Mouse (Mus musculus) C2C12 (cell line): ENCODE measurements around the gene Csdc2. TPM values are rescaled to one million over a fixed set of nuclear protein-coding genes. Genes with fewer than 3 reads are reported as not detected.

Experiments
- H3K27me3 ChIP-seq: one replicate; pipeline ENCODE4 v1.6.1; 2011; ENCODE audit not compliant: control insufficient read depth, insufficient read depth, insufficient read length
- H3K36me3 ChIP-seq: one replicate; pipeline ENCODE4 v1.6.1; 2011; ENCODE audit not compliant: control insufficient read depth, insufficient read depth
- H3K4me3 ChIP-seq: one replicate; pipeline ENCODE4 v1.5.1; 2011; ENCODE audit warnings: mild to moderate bottlenecking, control low read depth; ENCODE audit not compliant: poor library complexity, insufficient read depth, severe bottlenecking
- H3K79me2 ChIP-seq: one replicate; pipeline ENCODE4 v1.6.1; 2011; ENCODE audit not compliant: control insufficient read depth, insufficient read depth
- H3K79me3 ChIP-seq: one replicate; pipeline ENCODE4 v1.6.1; 2011; ENCODE audit warnings: low read depth, control low read depth
- H3ac ChIP-seq: one replicate; pipeline ENCODE3; 2011; ENCODE audit warnings: low read depth; ENCODE audit not compliant: control insufficient read depth, insufficient read length
- CEBPB ChIP-seq: IDR thresholded peaks from one replicate; pipeline ENCODE4 v1.6.1; 2011; ENCODE audit warnings: low read depth, mild to moderate bottlenecking, control low read depth, moderate library complexity
- CTCF ChIP-seq: IDR thresholded peaks from one replicate; pipeline ENCODE4 v1.5.1; 2011; ENCODE audit not compliant: control insufficient read depth, insufficient read depth, insufficient read length
- FOSL1 ChIP-seq: IDR thresholded peaks from one replicate; pipeline ENCODE4 v1.8.0; 2011; ENCODE audit warnings: mild to moderate bottlenecking, low read length; ENCODE audit not compliant: poor library complexity, insufficient read depth, severe bottlenecking
- MAX ChIP-seq: IDR thresholded peaks from one replicate; pipeline ENCODE4 v1.6.1; 2011; ENCODE audit warnings: mild to moderate bottlenecking, control low read depth
- MYOD1 ChIP-seq: IDR thresholded peaks from one replicate; pipeline ENCODE4 v1.6.1; 2011; ENCODE audit warnings: low read depth; ENCODE audit not compliant: control insufficient read depth, insufficient read length
- MYOG ChIP-seq: IDR thresholded peaks from one replicate; pipeline ENCODE4 v1.6.1; 2011; ENCODE audit not compliant: control insufficient read depth, insufficient read length; ENCODE audit errors: extremely low read depth
- USF1 ChIP-seq: IDR thresholded peaks from one replicate; pipeline ENCODE4 v1.6.1; 2011; ENCODE audit warnings: low read depth, mild to moderate bottlenecking, control low read depth, moderate library complexity
- long read RNA-seq, 2 experiments: library from polyadenylated mRNA; unstranded; transcript quantifications; one replicate each; pipeline ENCODE4 v2.0.0; 2019 to 2020
- polyA plus RNA-seq: library from polyadenylated mRNA; unstranded; fragments of >200 nt; fragmentation: generic; extraction: Trizol; gene quantifications from one replicate; pipeline ENCODE4 v1.2.1, GENCODE M21; 2012; ENCODE audit warnings: missing spikeins

Gene Csdc2
- 1.7 TPM for polyA plus RNA-seq
- long read RNA-seq, experiment 1, partial matches to known transcripts = 0 of 8 reads
- long read RNA-seq, experiment 1, other reads (novel, unspliced or antisense) = 5 of 8 reads
- long read RNA-seq, experiment 2, partial matches to known transcripts = 0 of 4 reads
- long read RNA-seq, experiment 2, other reads (novel, unspliced or antisense) = 0 of 4 reads

GRCm38 (mm10) chr15:81936679-81937078 is at the start of gene Csdc2:
Gene Csdc2 (plus strand): TSS chr15:81936759.
- no peaks in the 10 kb centered on the region for H3K36me3 ChIP-seq

GRCm38 (mm10) chr15:81886795-81887550 is 49.6 kb upstream of the Csdc2 start:
- peaks cover 72% of the 10 kb centered on the region for H3K79me2 ChIP-seq
- H3ac ChIP-seq = no peak overlapping the region
- no peak for TF ChIP-seq MAX
- TF ChIP-seq USF1 = no peak
- no peak for TF ChIP-seq MYOD1
- TF ChIP-seq FOSL1 = no peak
- no peak for TF ChIP-seq CEBPB
- H3K4me3 ChIP-seq = no peak overlapping the region
- H3K79me3 ChIP-seq = peaks cover 55% of the 10 kb centered on the region
- no peaks in the 10 kb centered on the region for H3K27me3 ChIP-seq
- peaks cover 63% of the 10 kb centered on the region for H3K36me3 ChIP-seq

More at GRCm38 (mm10) chr15:81936679-81937078, at the start of gene Csdc2:
- H3K79me2 ChIP-seq = no peaks in the 10 kb centered on the region
- no peaks in the 10 kb centered on the region for H3K79me3 ChIP-seq
- peak within 1 kb of the TSS; percentile 51 for H3ac ChIP-seq
- no peak within 1 kb of the TSS for H3K4me3 ChIP-seq
- no peak for TF ChIP-seq MYOG
- no peak for TF ChIP-seq MAX
- peak; percentile 9 for TF ChIP-seq CTCF
- no peaks in the 10 kb centered on the region for H3K27me3 ChIP-seq

GRCm38 (mm10) chr15:81889175-81889574 is 47.4 kb upstream of the Csdc2 start:
- peaks cover 76% of the 10 kb centered on the region for H3K36me3 ChIP-seq
- H3K4me3 ChIP-seq = no peak overlapping the region
- H3K79me2 ChIP-seq = peaks cover 50% of the 10 kb centered on the region
- H3ac ChIP-seq = no peak overlapping the region
- H3K27me3 ChIP-seq = no peaks in the 10 kb centered on the region
- TF ChIP-seq CTCF (no peak), FOSL1 (no peak), MYOG (no peak), MYOD1 (no peak), CEBPB (no peak)
- peaks cover 35% of the 10 kb centered on the region for H3K79me3 ChIP-seq

- H3K36me3 ChIP-seq = peaks cover 88% of the 10 kb centered on the region
- H3K27me3 ChIP-seq = no peaks in the 10 kb centered on the region
- H3K4me3 ChIP-seq = no peak overlapping the region
- H3ac ChIP-seq = no peak overlapping the region
- peaks cover 29% of the 10 kb centered on the region for H3K79me2 ChIP-seq
- TF ChIP-seq MYOG = no peak
- H3K79me3 ChIP-seq = peaks cover 15% of the 10 kb centered on the region
Measured at GRCm38 (mm10) chr15:81891140-81891802, 45.3 kb upstream of the Csdc2 start.

GRCm38 (mm10) chr15:81891822-81892580 is 44.6 kb upstream of the Csdc2 start:
- no peak overlapping the region for H3ac ChIP-seq
- no peaks in the 10 kb centered on the region for H3K27me3 ChIP-seq
- H3K4me3 ChIP-seq = no peak overlapping the region
- TF ChIP-seq USF1 (no peak), MYOG (no peak), MYOD1 (no peak), MAX (no peak), FOSL1 (no peak), CTCF (no peak)
- H3K36me3 ChIP-seq = peaks cover 89% of the 10 kb centered on the region
- H3K79me3 ChIP-seq = peaks cover 9% of the 10 kb centered on the region
- peaks cover 22% of the 10 kb centered on the region for H3K79me2 ChIP-seq

GRCm38 (mm10) chr15:81894002-81894401 is 42.6 kb upstream of the Csdc2 start:
- H3ac ChIP-seq = no peak overlapping the region
- peaks cover 93% of the 10 kb centered on the region for H3K36me3 ChIP-seq
- peaks cover 2% of the 10 kb centered on the region for H3K79me2 ChIP-seq
- H3K4me3 ChIP-seq = no peak overlapping the region
- no peaks in the 10 kb centered on the region for H3K79me3 ChIP-seq
- TF ChIP-seq CTCF (no peak), MYOG (no peak), USF1 (no peak), CEBPB (no peak), MAX (no peak), FOSL1 (no peak), MYOD1 (no peak)
- H3K27me3 ChIP-seq = no peaks in the 10 kb centered on the region
